8 mouse cellular contexts compared by ENCODE assay signal in genomic region chr7:16263015-16263787, GRCm38 (mm10). TPM values are rescaled to one million over a fixed set of nuclear protein-coding genes. Genes with fewer than 3 reads are reported as not detected.
A peak's percentile ranks its signal among the peaks of the same experiment; 100 is the strongest.
DNase-seq lines count a peak whose midpoint lies in the region; TF ChIP-seq lines count a peak whose summit lies in the region.

No protein-coding gene starts in this region.

- in situ Hi-C loops in ES-E14 (cut with MboI; ENCODE audit: low sequenced_read_pairs in 2 of 2, unreplicated experiment in 2 of 2), result loop anchor here in 1 of 2 experiments (25.0 kb wide), 1 partner anchor 301 kb away; the partner anchor contains the start of gene Ehd2

- H3K4me1 ChIP-seq in heart, embryonic 10.5 days, result no peaks in the 10 kb centered on the region
- H3K4me1 ChIP-seq in ES-E14 (ENCODE audit: control insufficient read depth in 2 of 2, insufficient read depth in 2 of 2, low read length in 2 of 2, poor library complexity in 1 of 2), result no peaks in the 10 kb centered on the region

- no peaks in the 10 kb centered on the region for H3K36me3 ChIP-seq in heart, embryonic 10.5 days
- no peaks in the 10 kb centered on the region for H3K36me3 ChIP-seq in ES-E14 (ENCODE audit: control insufficient read depth, insufficient read depth, low read length, poor library complexity, severe bottlenecking)

- H3K27ac ChIP-seq in heart, embryonic 10.5 days, result no peak overlapping the region
- H3K27ac ChIP-seq in ES-E14 (ENCODE audit: insufficient read depth, low read depth, low read length, poor library complexity, severe bottlenecking), result no peak overlapping the region
- H3K27ac ChIP-seq in gastrocnemius, adult 2 months, result no peak overlapping the region

- 31% methylated on average over 8 of the region's 8 CpGs for WGBS in heart, embryonic 10.5 days

- TF ChIP-seq CTCF in gastrocnemius, adult 2 months (IDR thresholded peaks at IDR 0.05), result peak; percentile 73

- H3K4me3 ChIP-seq in heart, embryonic 10.5 days, result no peak overlapping the region
- no peak overlapping the region for H3K4me3 ChIP-seq in ES-E14 (ENCODE audit: insufficient read depth in 1 of 2, low read depth in 1 of 2, low read length in 2 of 2, poor library complexity in 1 of 2, severe bottlenecking in 1 of 2)
- H3K4me3 ChIP-seq in gastrocnemius, adult 2 months, result no peak overlapping the region

- DNase-seq in heart, adult 11 months, result peak; percentile 90
- no peak for DNase-seq in heart, embryonic 10.5 days (ENCODE audit: low spot score)
- DNase-seq in ES-E14 (ENCODE audit: low read depth, low spot score), result peak; percentile 81
- peak; percentile 66 for DNase-seq in cerebellum, adult 11-12 months
- peak; percentile 81 for DNase-seq in gastrocnemius, adult 2 months
- peak; percentile 90 to 92 for DNase-seq in kidney, postnatal 4 days
- DNase-seq in lung, postnatal 10 days, result peak; percentile 90
- peak; percentile 71 for DNase-seq in spleen, adult 12 weeks (ENCODE audit: low spot score)

- intact Hi-C loops in gastrocnemius, adult 2 months (cut with DNase I), result loop anchor here (1.0 kb wide), 1 partner anchor 71 kb away; no protein-coding TSS in a partner anchor

- no peaks in the 10 kb centered on the region for H3K9me3 ChIP-seq in heart, embryonic 10.5 days
- no peaks in the 10 kb centered on the region for H3K9me3 ChIP-seq in ES-E14 (ENCODE audit: control insufficient read depth, insufficient read depth, low read depth, low read length)

- no peaks in the 10 kb centered on the region for H3K27me3 ChIP-seq in heart, embryonic 10.5 days (ENCODE audit: insufficient read depth, poor library complexity, severe bottlenecking)

- no peak overlapping the region for H3K9ac ChIP-seq in ES-E14 (ENCODE audit: insufficient read depth, low read depth, low read length, poor library complexity, severe bottlenecking)

TF ChIP-seq in ES-E14, 5 proteins besides CTCF, POLR2A, EP300 and RAD21:
- no peak for TF ChIP-seq CHD2 (IDR thresholded peaks at IDR 0.05; ENCODE audit: low read depth, low read length)
- TF ChIP-seq HCFC1 (IDR thresholded peaks at IDR 0.05; ENCODE audit: borderline replicate concordance, insufficient read depth, low read length), result no peak
- no peak for TF ChIP-seq ZNF384 (IDR thresholded peaks at IDR 0.05; ENCODE audit: low read depth, low read length)
- peak; percentile 55; the same call in 1 of the 2 replicates for TF ChIP-seq ZC3H11A (IDR thresholded peaks at IDR 0.05; ENCODE audit: borderline replicate concordance, low read depth, low read length)
- TF ChIP-seq MAFK (IDR thresholded peaks at IDR 0.05; ENCODE audit: insufficient read depth, low read depth, low read length), result no peak

RNA-seq across cellular contexts. Expression of gene C5ar1, which starts 3.9 kb away (rescaled TPM):
- 0.31 and 1.0 TPM in 2 replicates for polyA plus RNA-seq in heart, embryonic 10.5 days (2016; fragmentation: Nextera tagmentation; extraction: Ambion mirVana)
- not detected in 2 replicates for total RNA-seq in ES-E14 (2012; rRNA removed)
- 1 to 10 TPM; 1.6 to 2.4 TPM for total RNA-seq in gastrocnemius, adult 2 months (2021)

RNA-seq across cellular contexts. Expression of gene Inafm1, which starts 10.2 kb away (rescaled TPM):
- polyA plus RNA-seq in heart, embryonic 10.5 days (2016; fragmentation: Nextera tagmentation; extraction: Ambion mirVana), result 6.2 and 10.0 TPM in 2 replicates
- 2.1 TPM in 2 replicates for total RNA-seq in ES-E14 (2012; rRNA removed)
- total RNA-seq in gastrocnemius, adult 2 months (2021), result 10 to 100 TPM; 15.7 to 15.8 TPM

RNA-seq across cellular contexts. Expression of gene C5ar2, which starts 19.2 kb away (rescaled TPM):
- 0.54 and 0.57 TPM in 2 replicates for polyA plus RNA-seq in heart, embryonic 10.5 days (2016; fragmentation: Nextera tagmentation; extraction: Ambion mirVana)
- total RNA-seq in ES-E14 (2012; rRNA removed), result 0.05 and 0.13 TPM in 2 replicates
- total RNA-seq in gastrocnemius, adult 2 months (2021), result under 1 TPM; 0.18 to 0.39 TPM

RNA-seq across cellular contexts. Expression of gene Ccdc9, which starts 23.4 kb away (rescaled TPM):
- 19.6 and 31.0 TPM in 2 replicates for polyA plus RNA-seq in heart, embryonic 10.5 days (2016; fragmentation: Nextera tagmentation; extraction: Ambion mirVana)
- 53.9 and 70.3 TPM in 2 replicates for total RNA-seq in ES-E14 (2012; rRNA removed)
- total RNA-seq in gastrocnemius, adult 2 months (2021), result 10 to 100 TPM; 41.0 to 42.1 TPM

RNA-seq across cellular contexts. Expression of gene Dhx34, which starts 41.4 kb away (rescaled TPM):
- polyA plus RNA-seq in heart, embryonic 10.5 days (2016; fragmentation: Nextera tagmentation; extraction: Ambion mirVana), result 12.9 and 14.8 TPM in 2 replicates
- 8.6 and 11.0 TPM in 2 replicates for total RNA-seq in ES-E14 (2012; rRNA removed)
- total RNA-seq in gastrocnemius, adult 2 months (2021), result 1 to 10 TPM; 3.8 to 4.4 TPM
